Mouse (Mus musculus) myocyte (in vitro differentiated cells): ENCODE data around the gene Angptl2.

Experiments
- CEBPB ChIP-seq: IDR thresholded peaks from 2 replicates; pipeline ENCODE4 v1.6.1; 2011; ENCODE audit warnings: mild to moderate bottlenecking, moderate library complexity; ENCODE audit not compliant: poor library complexity, insufficient read depth, severe bottlenecking
- E2F4 ChIP-seq: IDR thresholded peaks from one replicate; pipeline ENCODE4 v1.6.1; 2011; ENCODE audit warnings: mild to moderate bottlenecking, control low read depth, moderate library complexity; ENCODE audit not compliant: insufficient read depth
- MAX ChIP-seq: IDR thresholded peaks from one replicate; pipeline ENCODE4 v1.6.1; 2011; ENCODE audit warnings: low read depth, mild to moderate bottlenecking, control low read depth
- MYOG ChIP-seq, 3 experiments: IDR thresholded peaks; one replicate each; pipeline ENCODE4 v1.6.1; 2011; ENCODE audit warnings: control low read depth in 2 of 3, low read depth in 2 of 3, mild to moderate bottlenecking in 2 of 3; ENCODE audit not compliant: insufficient read length in 2 of 3, control insufficient read depth in 1 of 3, insufficient read depth in 1 of 3
- POLR2A ChIP-seq: IDR thresholded peaks from one replicate; pipeline ENCODE4 v1.6.1; 2011; ENCODE audit warnings: low read depth, mild to moderate bottlenecking, control low read depth, moderate library complexity; ENCODE audit not compliant: insufficient read length
- POLR2AphosphoS2 ChIP-seq: IDR thresholded peaks from one replicate; pipeline ENCODE4 v1.6.1; 2011; ENCODE audit warnings: low read depth, control low read depth; ENCODE audit not compliant: insufficient read length

GRCm38 (mm10) chr2:33246841-33247240 lies 31.0 kb downstream of the Angptl2 start:
- TF ChIP-seq E2F4 (no peak), POLR2A (no peak), MAX (no peak), MYOG (IDR thresholded peaks at IDR 0.05; ENCODE audit: control insufficient read depth in 1 of 3, insufficient read depth in 1 of 3, insufficient read length in 2 of 3, low read depth in 2 of 3) (no peak), POLR2AphosphoS2 (no peak), CEBPB (no peak)
